Mouse (Mus musculus): Measurements from ENCODE around the gene Dtl.
"Not testable (repeated sequence)": the region's sequence is repeated elsewhere in the genome, so short reads cannot be mapped to it uniquely, and the experiment has no call there.

Dtl gene

GRCm38 (mm10) chr1:191519329-191520066 is 55.8 kb downstream of the Dtl start:
- DNase-seq (ENCODE audit: low spot score) = no peak

- no peak for DNase-seq (ENCODE audit: low spot score)
These were observed 56.4 kb downstream of the Dtl start for GRCm38 (mm10) chr1:191518911-191519310.

GRCm38 (mm10) chr1:191517969-191518368 is 57.4 kb downstream of the Dtl start:
- DNase-seq (ENCODE audit: low spot score) = no peak

DNA sequence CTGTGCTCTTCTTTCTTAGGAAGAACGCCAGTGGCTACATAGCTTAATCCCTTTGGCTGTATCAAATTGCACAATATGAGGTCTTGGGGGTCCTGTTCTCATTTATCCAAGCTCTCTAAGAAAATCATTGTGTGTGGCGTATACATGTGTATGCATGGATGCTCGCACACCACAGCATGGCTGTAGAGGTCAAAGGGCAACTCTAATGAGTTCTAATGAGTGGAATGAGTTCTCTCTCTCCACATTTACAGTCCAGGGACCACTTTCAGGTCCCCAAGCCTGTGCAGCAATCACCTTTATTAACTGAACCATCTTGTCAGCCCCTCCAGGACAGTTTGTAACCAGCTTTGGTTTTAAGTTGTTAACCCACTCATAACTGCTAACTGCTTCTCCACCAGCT is 58.3 kb downstream of the Dtl start:
- no peak for DNase-seq (ENCODE audit: low spot score)

GRCm38 (mm10) chr1:191516351-191516750 is 59.0 kb downstream of the Dtl start:
- DNase-seq (ENCODE audit: low spot score) = not testable (repeated sequence)

GRCm38 (mm10) chr1:191513195-191513594 is 62.1 kb downstream of the Dtl start:
- DNase-seq (ENCODE audit: low spot score) = no peak

GRCm38 (mm10) chr1:191512383-191512782 is 63.0 kb downstream of the Dtl start:
- DNase-seq (ENCODE audit: low spot score) = no peak

DNA sequence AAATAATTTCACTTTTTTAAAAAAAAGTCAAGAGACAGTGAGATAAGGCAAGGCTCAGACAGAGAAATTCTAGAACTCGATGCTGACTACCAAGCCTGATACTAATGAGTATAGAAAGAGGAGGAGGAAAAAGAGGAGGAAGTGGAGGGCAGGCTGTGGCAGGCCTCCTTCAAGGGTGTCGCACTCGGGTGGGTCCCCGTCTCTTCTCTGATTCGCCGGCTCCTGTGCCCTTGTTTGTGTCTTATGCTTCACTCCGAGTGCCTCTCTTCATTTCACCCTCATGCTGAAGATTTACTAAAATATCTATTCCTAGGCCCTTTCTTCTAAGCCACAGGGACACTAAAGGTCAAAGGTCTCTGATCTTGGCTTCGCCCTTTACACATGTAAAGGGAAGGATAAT is 63.8 kb downstream of the Dtl start:
- no peak for DNase-seq (ENCODE audit: low spot score)

DNA sequence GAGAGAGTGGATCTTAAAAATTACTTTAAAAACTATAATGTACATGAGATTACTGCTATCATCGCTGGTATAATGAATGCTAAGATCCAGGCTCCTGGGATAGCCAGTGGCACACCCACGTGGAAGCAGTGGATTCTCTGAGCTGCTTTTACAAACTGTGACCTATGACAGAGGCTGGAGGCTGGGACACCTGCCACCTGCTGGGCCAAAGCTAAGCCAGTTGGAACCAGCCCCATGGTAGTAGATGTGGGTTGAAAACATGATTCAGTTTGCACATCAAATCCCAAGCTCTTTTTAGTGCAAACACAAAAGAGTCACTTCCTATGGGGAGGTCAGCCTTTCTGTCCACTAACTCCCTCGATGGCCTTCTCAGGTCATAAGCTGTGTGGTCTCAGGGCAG is 65.5 kb downstream of the Dtl start:
- DNase-seq (ENCODE audit: low spot score) = no peak

GRCm38 (mm10) chr1:191509131-191509530 is 66.2 kb downstream of the Dtl start:
- no peak for DNase-seq (ENCODE audit: low spot score)

DNA sequence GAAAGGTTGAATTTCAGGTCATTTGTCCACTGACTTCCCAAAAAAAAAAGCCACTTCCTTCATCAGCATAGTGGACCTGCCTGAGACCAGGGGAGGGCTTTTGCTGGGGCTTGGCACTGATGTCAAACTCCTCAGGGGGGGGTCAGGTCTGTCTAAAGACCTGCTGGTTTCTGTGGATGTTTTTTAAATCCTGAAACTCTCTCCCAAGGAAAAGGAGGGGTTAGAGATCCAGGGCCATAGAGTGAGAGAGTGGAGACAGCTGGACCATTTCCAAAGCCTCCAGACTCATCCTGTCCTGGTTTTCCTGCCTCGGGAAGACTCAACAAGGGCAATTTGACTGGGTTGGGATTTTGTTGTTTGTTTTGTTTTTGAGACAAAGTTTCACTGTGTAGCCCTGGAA is 68.6 kb downstream of the Dtl start:
- DNase-seq (ENCODE audit: low spot score) = no peak

- no peak for DNase-seq (ENCODE audit: low spot score)
These were observed 75.7 kb downstream of the Dtl start for GRCm38 (mm10) chr1:191499666-191500065.

DNA sequence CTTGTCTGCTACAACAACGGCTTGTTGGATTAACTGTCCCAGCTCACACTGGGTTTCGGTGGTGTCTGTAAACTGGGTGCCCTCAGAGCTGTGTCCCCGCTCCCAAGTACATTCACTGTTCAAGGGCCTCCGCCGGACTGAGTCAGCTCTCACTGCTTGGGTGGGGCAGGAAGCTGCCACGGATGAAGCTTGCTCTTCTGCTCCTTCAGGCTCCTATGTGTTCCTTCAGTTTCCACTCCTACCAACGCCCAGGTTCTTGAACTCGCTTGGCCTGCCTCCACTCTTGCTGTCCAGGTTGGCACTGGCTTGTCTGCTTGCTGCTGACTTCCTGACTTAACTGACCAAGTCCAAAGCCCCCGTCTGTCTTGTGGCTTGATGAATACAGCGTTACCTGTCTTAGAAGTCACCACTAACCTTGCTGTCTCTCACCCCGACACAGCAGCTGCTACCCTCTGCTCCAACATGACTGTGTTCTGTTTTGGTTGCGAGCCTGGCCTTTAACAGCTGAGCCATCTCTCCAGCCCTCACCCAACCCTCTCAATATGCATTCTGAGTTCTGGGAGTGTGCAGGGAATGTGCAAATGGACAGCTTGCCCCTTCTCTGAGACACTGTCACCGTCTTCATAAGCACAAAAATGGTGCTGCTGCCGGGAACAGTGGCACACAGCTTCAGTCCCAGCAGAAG is 76.9 kb downstream of the Dtl start:
- no peak for DNase-seq (ENCODE audit: low spot score)

DNA sequence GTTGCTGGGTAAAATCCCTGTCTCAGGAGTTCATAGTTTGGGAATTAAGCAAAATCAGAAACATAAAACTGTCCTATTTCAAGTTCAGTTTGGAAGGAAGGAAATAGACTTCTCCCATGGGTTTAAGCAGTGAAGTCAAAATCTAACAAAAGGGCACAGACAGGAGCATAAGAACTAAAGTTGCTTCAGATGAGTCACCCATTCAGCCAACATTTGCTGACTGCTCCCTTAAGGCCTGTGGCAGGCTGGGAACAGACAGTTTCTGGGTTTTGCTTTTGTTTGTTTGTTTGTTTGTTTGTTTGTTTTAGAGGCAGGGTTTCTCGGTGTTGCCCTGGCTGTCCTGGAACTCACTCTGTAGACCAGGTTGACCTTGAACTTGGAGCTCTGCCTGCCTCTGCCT is 78.7 kb downstream of the Dtl start:
- no peak for DNase-seq (ENCODE audit: low spot score)

DNA sequence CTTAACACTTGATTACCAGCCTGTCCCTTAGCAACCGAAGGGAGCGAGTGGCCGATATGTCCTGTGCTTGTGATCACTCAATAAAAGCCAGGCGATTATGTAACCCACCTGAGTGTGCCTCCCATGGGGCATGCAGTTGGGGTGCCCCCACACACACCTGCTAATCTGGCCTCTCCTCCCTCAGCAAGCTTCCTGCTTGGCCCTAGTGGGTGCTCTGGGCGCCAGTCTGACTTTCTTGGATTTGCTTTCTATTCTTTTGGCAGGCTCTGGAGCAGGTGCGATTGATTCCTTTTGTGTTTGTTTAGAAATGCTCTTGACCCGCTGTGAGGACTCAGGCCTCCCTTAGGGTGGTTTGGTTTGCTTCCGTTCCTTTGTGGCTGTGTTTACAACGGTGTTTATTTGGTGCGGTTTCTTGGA is 80.3 kb downstream of the Dtl start:
- DNase-seq (ENCODE audit: low spot score) = no peak

DNA sequence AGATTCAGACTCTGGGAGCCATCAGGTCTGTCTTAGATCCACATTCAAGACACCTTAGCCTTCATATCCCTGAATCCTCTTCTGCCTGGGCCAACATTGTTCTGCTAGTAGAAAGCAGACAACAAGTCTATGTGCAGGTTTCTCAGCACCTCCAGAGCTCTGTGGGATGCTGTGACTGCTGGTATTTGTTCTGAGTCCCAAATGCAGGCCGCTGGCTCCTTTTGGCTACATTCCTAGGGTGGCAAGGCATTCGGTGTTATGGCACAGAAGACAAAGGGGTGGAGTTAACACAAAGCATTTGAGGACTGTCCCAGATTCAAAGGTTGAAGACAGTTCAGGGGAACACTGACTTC is 81.1 kb downstream of the Dtl start:
- DNase-seq (ENCODE audit: low spot score) = no peak

DNA sequence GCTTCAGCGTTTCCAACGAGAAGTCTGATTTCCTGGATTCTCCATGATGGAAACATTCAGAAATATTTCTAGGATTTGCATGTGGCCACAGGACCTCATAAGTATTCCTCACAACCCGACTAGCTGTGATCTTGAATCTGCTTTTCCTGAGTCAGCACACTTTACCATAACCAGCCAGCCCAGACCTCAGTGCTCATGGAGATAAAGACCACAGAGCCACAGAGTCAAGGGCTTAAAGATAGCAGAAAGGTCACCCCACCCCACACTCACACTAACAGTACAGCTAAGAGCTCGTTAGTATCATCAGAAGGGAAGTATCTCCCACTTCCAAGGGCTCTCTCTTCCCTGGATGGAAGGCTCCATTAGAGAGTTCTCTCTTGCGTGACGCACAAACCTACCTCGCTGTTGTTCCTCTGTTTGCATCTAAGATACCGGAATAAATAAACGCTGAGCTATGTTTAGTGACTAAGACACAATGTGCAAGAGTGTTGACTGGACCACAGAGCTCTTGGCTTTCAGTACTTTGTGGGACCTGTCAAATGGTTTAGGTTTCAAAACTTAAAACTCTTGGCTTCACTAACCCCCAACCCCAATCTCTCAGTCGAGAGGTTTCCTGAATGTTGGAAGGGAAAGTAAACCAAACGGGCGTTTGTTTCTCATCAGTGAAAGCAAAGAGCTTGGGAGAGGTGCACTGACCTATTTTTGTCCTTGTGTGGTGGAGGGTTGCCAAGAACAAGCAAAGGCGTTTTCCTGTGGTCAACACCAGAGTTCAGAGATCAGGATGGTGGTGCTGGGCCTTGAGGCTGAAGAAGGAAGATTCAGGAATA is 81.7 kb downstream of the Dtl start:
- no peak for DNase-seq (ENCODE audit: low spot score)

GRCm38 (mm10) chr1:191490446-191490845 is 84.9 kb downstream of the Dtl start:
- no peak for DNase-seq (ENCODE audit: low spot score)

Data from embryo, embryonic 10.5 days (tissue).